Mouse (Mus musculus): ENCODE measurements around the gene Magel2. TPM values are rescaled to one million over a fixed set of nuclear protein-coding genes. Genes with fewer than 3 reads are reported as not detected.

Magel2 gene
- polyA plus RNA-seq (2012; rRNA removed) = 0.53 and 0.80 TPM in 2 replicates

- peak in 1 of 2 experiments; percentile 15 for DNase-seq (ENCODE audit: extremely low spot score in 1 of 2, low spot score in 1 of 2)
Observed at GRCm38 (mm10) chr7:62376510-62377304, at the start of gene Magel2. Gene Magel2 (plus strand): TSS chr7:62377010.

- no peak for DNase-seq (ENCODE audit: extremely low spot score in 1 of 2, low spot score in 1 of 2)
Observed at GRCm38 (mm10) chr7:62345411-62345810, 31.4 kb upstream of the Magel2 start.

GRCm38 (mm10) chr7:62346269-62346668, 30.5 kb upstream of the Magel2 start, which contains the start of gene Ndn:
Gene Ndn (plus strand): TSS chr7:62346569.
- no peak for DNase-seq (ENCODE audit: extremely low spot score in 1 of 2, low spot score in 1 of 2)

GRCm38 (mm10) chr7:62348106-62348803, 28.6 kb upstream of the Magel2 start:
- peak; percentile 32 to 82 for DNase-seq (ENCODE audit: extremely low spot score in 1 of 2, low spot score in 1 of 2)

- DNase-seq (ENCODE audit: extremely low spot score in 1 of 2, low spot score in 1 of 2) = no peak
Observed at GRCm38 (mm10) chr7:62348804-62349190, 28.0 kb upstream of the Magel2 start.

GRCm38 (mm10) chr7:62351266-62351665, 25.5 kb upstream of the Magel2 start:
- DNase-seq (ENCODE audit: extremely low spot score in 1 of 2, low spot score in 1 of 2) = peak in 1 of 2 experiments; percentile 6

- DNase-seq (ENCODE audit: extremely low spot score in 1 of 2, low spot score in 1 of 2) = no peak
Observed at GRCm38 (mm10) chr7:62365039-62365636, 11.7 kb upstream of the Magel2 start.

- DNase-seq (ENCODE audit: extremely low spot score in 1 of 2, low spot score in 1 of 2) = no peak
Observed at GRCm38 (mm10) chr7:62366730-62367129, 10.1 kb upstream of the Magel2 start.

GRCm38 (mm10) chr7:62375658-62376057, 1.2 kb upstream of the Magel2 start:
- peak in 1 of 2 experiments; percentile 40 for DNase-seq (ENCODE audit: extremely low spot score in 1 of 2, low spot score in 1 of 2)

GRCm38 (mm10) chr7:62377313-62377712, 503 bp downstream of the Magel2 start:
- DNase-seq (ENCODE audit: extremely low spot score in 1 of 2, low spot score in 1 of 2) = no peak

GRCm38 (mm10) chr7:62378529-62378928, 1.7 kb downstream of the Magel2 start:
- no peak for DNase-seq (ENCODE audit: extremely low spot score in 1 of 2, low spot score in 1 of 2)

GRCm38 (mm10) chr7:62382391-62382790, 5.6 kb downstream of the Magel2 start:
- peak in 1 of 2 experiments; percentile 64 for DNase-seq (ENCODE audit: extremely low spot score in 1 of 2, low spot score in 1 of 2)

- DNase-seq (ENCODE audit: extremely low spot score in 1 of 2, low spot score in 1 of 2) = no peak
Observed at GRCm38 (mm10) chr7:62388291-62388690, 11.5 kb downstream of the Magel2 start.

GRCm38 (mm10) chr7:62392202-62392601, 15.4 kb downstream of the Magel2 start:
- no peak for DNase-seq (ENCODE audit: extremely low spot score in 1 of 2, low spot score in 1 of 2)

- peak in 1 of 2 experiments; percentile 8 for DNase-seq (ENCODE audit: extremely low spot score in 1 of 2, low spot score in 1 of 2)
Observed at GRCm38 (mm10) chr7:62406573-62407050, 29.8 kb downstream of the Magel2 start.

- no peak for DNase-seq (ENCODE audit: extremely low spot score in 1 of 2, low spot score in 1 of 2)
Observed at GRCm38 (mm10) chr7:62407803-62408202, 31.0 kb downstream of the Magel2 start.

- DNase-seq (ENCODE audit: extremely low spot score in 1 of 2, low spot score in 1 of 2) = no peak
Observed at GRCm38 (mm10) chr7:62415222-62415621, 38.4 kb downstream of the Magel2 start.

GRCm38 (mm10) chr7:62416173-62416572, 39.4 kb downstream of the Magel2 start:
- no peak for DNase-seq (ENCODE audit: extremely low spot score in 1 of 2, low spot score in 1 of 2)

- DNase-seq (ENCODE audit: extremely low spot score in 1 of 2, low spot score in 1 of 2) = no peak
Observed at GRCm38 (mm10) chr7:62418346-62418745, 41.5 kb downstream of the Magel2 start.

GRCm38 (mm10) chr7:62419105-62419492, 42.3 kb downstream of the Magel2 start:
- no peak for DNase-seq (ENCODE audit: extremely low spot score in 1 of 2, low spot score in 1 of 2)

Measured in frontal cortex, adult 2 months (tissue).